Mouse (Mus musculus) MEL (cell line): ENCODE results near the gene Cd44. TPM values are rescaled to one million over a fixed set of nuclear protein-coding genes. Genes with fewer than 3 reads are reported as not detected.

Source experiments
- DNase-seq: peaks from one replicate; pipeline ENCODE4 v3.0.0; 2011; ENCODE audit warnings: low read depth, low spot score
- H3K27ac ChIP-seq: 2 replicates; pipeline ENCODE4 v1.5.1; 2012; ENCODE audit warnings: low read depth, mild to moderate bottlenecking, control low read depth, low read length, moderate library complexity; ENCODE audit not compliant: control insufficient read depth
- H3K27me3 ChIP-seq, 2 experiments: fragments of 150-350 bp in 1 of 2; sonication (generic) in 1 of 2; 2 replicates each; pipeline ENCODE4 v1.6.1; 2012; ENCODE audit warnings: low read length in 2 of 2, mild to moderate bottlenecking in 2 of 2, improper control_type of control experiment in 1 of 2, moderate library complexity in 1 of 2; ENCODE audit not compliant: insufficient read depth in 2 of 2, control insufficient read depth in 1 of 2
- H3K36me3 ChIP-seq, 2 experiments: 2 replicates each; pipeline ENCODE4 v1.6.1; 2012 to 2014; ENCODE audit warnings: low read length in 2 of 2, improper control_type of control experiment in 1 of 2, inconsistent platforms in 1 of 2, mild to moderate bottlenecking in 1 of 2; ENCODE audit not compliant: insufficient read depth in 2 of 2, control insufficient read depth in 1 of 2
- H3K4me1 ChIP-seq, 2 experiments: fragments of 150-350 bp in 1 of 2; sonication (generic) in 1 of 2; 2 replicates each; pipeline ENCODE4 v1.6.1; 2012; ENCODE audit warnings: low read length in 2 of 2, improper control_type of control experiment in 1 of 2, mild to moderate bottlenecking in 1 of 2; ENCODE audit not compliant: insufficient read depth in 2 of 2, control insufficient read depth in 1 of 2
- H3K4me3 ChIP-seq, 2 experiments: fragments of 150-350 bp in 1 of 2; sonication (generic) in 1 of 2; 2 replicates each; pipeline ENCODE4 v1.5.1; 2012; ENCODE audit warnings: low read depth in 2 of 2, low read length in 2 of 2, mild to moderate bottlenecking in 2 of 2, moderate library complexity in 2 of 2, control low read depth in 1 of 2, improper control_type of control experiment in 1 of 2; ENCODE audit not compliant: control insufficient read depth in 1 of 2, insufficient read depth in 1 of 2
- H3K79me2 ChIP-seq: 2 replicates; pipeline ENCODE4 v1.6.1; 2012; ENCODE audit warnings: mild to moderate bottlenecking, low read length, moderate library complexity; ENCODE audit not compliant: control insufficient read depth, poor library complexity, insufficient read depth
- H3K9ac ChIP-seq: 2 replicates; pipeline ENCODE4 v1.6.1; 2012; ENCODE audit warnings: low read depth, mild to moderate bottlenecking, control low read depth, low read length, moderate library complexity; ENCODE audit not compliant: control insufficient read depth, poor library complexity, severe bottlenecking
- H3K9me3 ChIP-seq: fragments of 150-350 bp; sonication (generic); replicated peaks from 2 replicates; pipeline ENCODE4 v1.6.1; 2012; ENCODE audit warnings: mild to moderate bottlenecking, low read length, improper control_type of control experiment, moderate library complexity; ENCODE audit not compliant: insufficient read depth
- CHD1 ChIP-seq: IDR thresholded peaks from 2 replicates; pipeline ENCODE4 v1.6.1; 2012; ENCODE audit warnings: low read depth, mild to moderate bottlenecking, inconsistent platforms, low read length, improper control_type of control experiment
- MAZ ChIP-seq: IDR thresholded peaks from 2 replicates; pipeline ENCODE4 v1.6.1; 2012; ENCODE audit warnings: low read depth, mild to moderate bottlenecking, inconsistent platforms, low read length, improper control_type of control experiment
- MXI1 ChIP-seq: IDR thresholded peaks from 2 replicates; pipeline ENCODE4 v1.6.1; 2011; ENCODE audit warnings: mild to moderate bottlenecking, low read depth, low read length, improper control_type of control experiment
- NELFE ChIP-seq: IDR thresholded peaks from 2 replicates; pipeline ENCODE4 v1.6.1; 2011; ENCODE audit warnings: low read depth, low read length, improper control_type of control experiment
- POLR2AphosphoS2 ChIP-seq: IDR thresholded peaks from 2 replicates; pipeline ENCODE4 v1.6.1; 2011; ENCODE audit warnings: low read length, improper control_type of control experiment
- TAL1 ChIP-seq: IDR thresholded peaks from 2 replicates; pipeline ENCODE4 v1.6.1; 2012; ENCODE audit warnings: mild to moderate bottlenecking, inconsistent platforms, low read length, moderate library complexity, mixed read lengths
- USF2 ChIP-seq, 2 experiments: IDR thresholded peaks; 2 replicates each; pipeline ENCODE4 v1.6.1; 2011 to 2012; ENCODE audit warnings: improper control_type of control experiment in 2 of 2, low read length in 2 of 2, borderline replicate concordance in 1 of 2, inconsistent platforms in 1 of 2, low read depth in 1 of 2, mild to moderate bottlenecking in 1 of 2; ENCODE audit not compliant: insufficient read depth in 1 of 2
- ZMIZ1 ChIP-seq: IDR thresholded peaks from 2 replicates; pipeline ENCODE4 v1.6.1; 2012; ENCODE audit warnings: low read depth, mild to moderate bottlenecking, inconsistent platforms, low read length, improper control_type of control experiment, moderate library complexity
- polyA plus RNA-seq, 2 experiments: library from polyadenylated mRNA; stranded (reverse) in 1 of 2; unstranded in 1 of 2; fragments of >175 nt in 1 of 2; fragments of >200 nt in 1 of 2; gene quantifications; 2 replicates each; pipeline versions ENCODE4 v1.2.1 to v1.2.4; 2012; ENCODE audit warnings: low replicate concordance in 2 of 2, low read depth in 1 of 2; ENCODE audit not compliant: insufficient read length in 2 of 2, insufficient read depth in 1 of 2, missing spikeins in 1 of 2
- total RNA-seq: library from RNA; depleted of rRNA; stranded (reverse); fragments of 300-350 nt; gene quantifications from 2 replicates; pipeline ENCODE4 v1.2.3, GENCODE M21; 2012

Cd44 gene
- total and polyA plus RNA-seq, 3 experiments, result 43.8 to 226 (median 53.9) TPM

DNA sequence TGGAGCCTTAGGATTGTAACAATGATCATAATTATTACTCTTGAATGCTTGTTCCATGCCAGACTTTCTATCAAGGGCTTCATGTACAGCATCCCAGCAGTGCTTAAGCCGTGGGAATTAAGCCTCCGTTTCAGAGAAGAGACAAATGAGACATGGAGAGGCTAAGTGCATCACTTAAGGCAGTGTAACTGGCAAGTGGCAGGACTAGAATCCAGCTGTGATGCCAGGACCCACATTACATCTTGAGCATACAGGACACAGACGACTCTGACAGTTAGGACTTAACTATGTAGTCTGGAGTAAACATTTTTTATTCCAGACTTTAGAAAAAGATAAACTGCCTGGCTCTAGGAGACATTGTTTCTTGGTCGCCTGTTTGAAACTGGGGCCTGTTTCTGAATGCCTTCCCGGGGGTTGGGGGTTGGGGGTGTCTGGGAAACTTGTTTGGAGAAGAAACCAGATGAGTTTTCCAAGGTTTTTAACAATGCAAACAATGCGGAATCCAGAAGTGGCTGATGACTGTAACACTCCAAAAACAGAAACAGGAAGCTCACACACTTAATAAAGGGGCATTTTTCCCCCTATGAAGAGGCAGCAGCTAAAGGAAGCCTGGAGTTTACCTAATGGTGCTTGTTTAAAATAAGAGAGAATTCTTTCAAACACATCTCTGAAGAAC, 18.7 kb downstream of the Cd44 start:
- no peak for TF ChIP-seq POLR2AphosphoS2
- no peak for TF ChIP-seq NELFE
- TF ChIP-seq MAZ, result no peak
- TF ChIP-seq USF2 (IDR thresholded peaks at IDR 0.05; ENCODE audit: borderline replicate concordance in 1 of 2, insufficient read depth in 1 of 2, low read depth in 1 of 2, low read length in 2 of 2), result no peak
- TF ChIP-seq ZMIZ1, result no peak
- peaks cover 10 to 43% of the 10 kb centered on the region in 2 experiments for H3K36me3 ChIP-seq
- H3K79me2 ChIP-seq, result peaks cover 67% of the 10 kb centered on the region
- H3K4me3 ChIP-seq, result no peak overlapping the region
- H3K27ac ChIP-seq, result no peak overlapping the region
- no peaks in the 10 kb centered on the region for H3K9me3 ChIP-seq
- H3K9ac ChIP-seq, result no peak overlapping the region
- H3K4me1 ChIP-seq, result peaks cover 23 to 35% of the 10 kb centered on the region in 2 experiments
- no peaks in the 10 kb centered on the region for H3K27me3 ChIP-seq
- DNase-seq, result no peak

DNA sequence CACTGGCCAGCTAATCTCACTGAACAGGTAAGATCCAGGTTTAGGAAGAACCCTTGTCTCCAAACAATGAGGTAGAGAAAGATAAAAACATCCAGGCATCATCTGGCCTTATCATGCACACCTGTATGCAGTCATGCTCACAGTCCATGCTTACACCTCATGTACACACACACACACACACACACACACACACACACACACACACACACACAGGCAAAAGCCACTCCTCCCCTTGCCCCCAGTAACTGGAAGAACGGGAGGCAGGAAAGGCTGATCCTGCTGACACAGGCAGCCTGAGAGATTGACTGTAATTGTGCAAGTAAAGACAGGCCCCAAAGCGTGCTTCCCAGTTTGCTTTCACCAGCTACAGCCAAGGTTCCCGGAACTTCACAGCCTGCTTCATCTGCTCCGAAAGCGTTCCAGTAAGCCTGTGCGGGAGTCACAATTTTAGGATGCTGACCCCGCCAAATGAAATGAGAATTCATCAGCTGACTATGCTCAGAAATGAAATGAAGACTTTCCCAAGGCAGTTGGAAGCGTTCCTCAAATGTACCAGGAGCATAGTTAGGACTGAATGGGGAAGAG, 19.4 kb downstream of the Cd44 start:
- no peak for DNase-seq
- peaks cover 24 to 34% of the 10 kb centered on the region in 2 experiments for H3K4me1 ChIP-seq
- H3K27ac ChIP-seq, result no peak overlapping the region
- H3K9ac ChIP-seq, result no peak overlapping the region
- H3K9me3 ChIP-seq, result no peaks in the 10 kb centered on the region
- H3K36me3 ChIP-seq, result peaks cover 9 to 43% of the 10 kb centered on the region in 2 experiments
- H3K4me3 ChIP-seq, result no peak overlapping the region
- TF ChIP-seq CHD1 (no peak), MXI1 (no peak)
- H3K27me3 ChIP-seq, result no peaks in the 10 kb centered on the region
- peaks cover 70% of the 10 kb centered on the region for H3K79me2 ChIP-seq

DNA sequence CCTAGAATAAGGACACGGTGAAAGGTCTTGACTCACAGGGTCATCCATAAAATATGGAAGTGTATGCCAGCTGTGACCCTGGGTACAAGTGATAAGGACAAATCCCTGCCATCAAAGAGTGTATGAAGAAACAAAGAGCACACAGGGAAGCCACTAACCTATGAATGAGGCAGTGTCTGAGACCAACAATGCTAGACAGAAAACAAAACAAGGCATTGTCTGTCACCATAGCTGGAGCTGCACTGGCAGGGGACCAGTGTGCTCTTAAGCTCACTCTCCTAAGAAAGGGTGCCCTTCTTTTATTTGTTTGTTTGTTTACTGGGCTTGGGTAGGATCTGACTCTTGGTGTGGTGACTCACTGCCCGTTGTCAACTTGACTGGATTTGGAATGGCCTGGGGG, 23.0 kb downstream of the Cd44 start:
- H3K4me3 ChIP-seq, result no peak overlapping the region

More for the DNA sequence above, 23.0 kb downstream of the Cd44 start:
- Histone ChIP-seq H3K4me1 (peaks cover 20 to 25% of the 10 kb centered on the region in 2 experiments), H3K9ac (no peak overlapping the region), H3K9me3 (no peaks in the 10 kb centered on the region), H3K27me3 (no peaks in the 10 kb centered on the region), H3K79me2 (peaks cover 62% of the 10 kb centered on the region), H3K27ac (no peak overlapping the region), H3K36me3 (peaks cover 4 to 37% of the 10 kb centered on the region in 2 experiments)
- no peak for DNase-seq
- TF ChIP-seq POLR2AphosphoS2 (no peak), TAL1 (peak; percentile 28)
